Mouse (Mus musculus) heart, postnatal 0 days (tissue): Measurements from ENCODE around the gene Abcc4. TPM values are rescaled to one million over a fixed set of nuclear protein-coding genes. Genes with fewer than 3 reads are reported as not detected.
"Not testable (repeated sequence)": the region's sequence is repeated elsewhere in the genome, so short reads cannot be mapped to it uniquely, and the experiment has no call there.

Source experiments
- ATAC-seq: fragments of 200-750 bp; cut with Nextera tagmentation; 2 replicates; pipeline ENCODE4 v1.8.0; 2017; ENCODE audit warnings: low read depth, moderate number of reproducible peaks, moderate library complexity; ENCODE audit not compliant: insufficient read depth
- DNase-seq: peaks from one replicate; pipeline ENCODE4 v3.0.0-alpha.2; 2016; ENCODE audit warnings: low spot score
- H3K27ac ChIP-seq: fragments of 300-500 bp; sonication (generic); 2 replicates; pipeline ENCODE4 v1.5.1; 2014; ENCODE audit warnings: low read depth, mild to moderate bottlenecking
- H3K27me3 ChIP-seq: fragments of 300-500 bp; sonication (generic); 2 replicates; pipeline ENCODE4 v1.6.1; 2014; ENCODE audit warnings: low read length, mixed read lengths; ENCODE audit not compliant: control insufficient read depth, insufficient read depth
- H3K36me3 ChIP-seq: fragments of 300-500 bp; sonication (generic); replicated peaks from 2 replicates; pipeline ENCODE4 v1.6.1; 2014; ENCODE audit warnings: low read length, mixed read lengths; ENCODE audit not compliant: control insufficient read depth, insufficient read depth
- H3K4me1 ChIP-seq: fragments of 300-500 bp; sonication (generic); 2 replicates; pipeline ENCODE4 v1.6.1; 2014; ENCODE audit warnings: antibody characterized with exemption; ENCODE audit not compliant: control insufficient read depth, insufficient read depth
- H3K4me2 ChIP-seq: fragments of 300-500 bp; sonication (generic); 2 replicates; pipeline ENCODE4 v1.6.1; 2014; ENCODE audit warnings: low read depth, mild to moderate bottlenecking, low read length, moderate library complexity
- H3K4me3 ChIP-seq: fragments of 300-500 bp; sonication (generic); 2 replicates; pipeline ENCODE4 v1.5.1; 2014; ENCODE audit warnings: low read depth, low read length
- H3K9ac ChIP-seq: fragments of 300-500 bp; sonication (generic); replicated peaks from 2 replicates; pipeline ENCODE4 v1.6.1; 2014; ENCODE audit warnings: low read depth, low read length, mixed read lengths
- H3K9me3 ChIP-seq: fragments of 300-500 bp; sonication (generic); replicated peaks from 2 replicates; pipeline ENCODE4 v1.6.1; 2016; ENCODE audit warnings: low read length; ENCODE audit not compliant: control insufficient read depth
- CTCF ChIP-seq: IDR thresholded peaks from 2 replicates; pipeline ENCODE4 v1.5.1; 2016; ENCODE audit warnings: antibody characterized with exemption, control low read depth, low read depth
- EP300 ChIP-seq: IDR thresholded peaks from 2 replicates; pipeline ENCODE4 v1.6.1; 2016; ENCODE audit warnings: antibody characterized with exemption, low read depth
- WGBS: fragments of 180-500 bp; shearing (Covaris S2); extraction: QIAGEN DNeasy Blood & Tissue Kit; methylation state at CpG from one replicate; pipeline ENCODE4 v1.1.7; 2014; 5-methylcytosine and 5-hydroxymethylcytosine counted together
- polyA plus RNA-seq: library from polyadenylated mRNA; unstranded; fragments of >200 nt; fragmentation: Nextera tagmentation; extraction: Ambion mirVana; gene quantifications from 2 replicates; pipeline ENCODE4 v1.2.1, GENCODE M21; 2015
- total RNA-seq: library from RNA; depleted of rRNA; stranded (reverse); fragments of >200 nt; gene quantifications from 2 replicates; pipeline ENCODE4 v1.2.3, GENCODE M21; 2014; ENCODE audit warnings: low replicate concordance

The Abcc4 gene
- total and polyA plus RNA-seq, 2 experiments from 2014 or later: 0.83 to 2.0 TPM

- no peak overlapping the region for H3K9ac ChIP-seq
- no peaks in the 10 kb centered on the region for H3K9me3 ChIP-seq
- ATAC-seq: no peak
- H3K4me3 ChIP-seq: no peak overlapping the region
- no peaks in the 10 kb centered on the region for H3K36me3 ChIP-seq
- WGBS: 92% methylated on average over 2 of the region's 2 CpGs
- no peak overlapping the region for H3K4me2 ChIP-seq
- H3K4me1 ChIP-seq: no peaks in the 10 kb centered on the region
- TF ChIP-seq EP300: no peak
- no peak for TF ChIP-seq CTCF
- no peak overlapping the region for H3K27ac ChIP-seq
- no peak for DNase-seq
- no peaks in the 10 kb centered on the region for H3K27me3 ChIP-seq
These were observed 56.1 kb downstream of the Abcc4 start for GRCm38 (mm10) chr14:118649895-118650256.

- ATAC-seq: no peak
- WGBS: 50% methylated on average over 6 of the region's 7 CpGs
- Histone ChIP-seq H3K27me3 (no peaks in the 10 kb centered on the region), H3K9me3 (no peaks in the 10 kb centered on the region), H3K4me2 (no peak overlapping the region), H3K4me1 (no peaks in the 10 kb centered on the region), H3K9ac (no peak overlapping the region), H3K27ac (no peak overlapping the region), H3K4me3 (no peak overlapping the region), H3K36me3 (no peaks in the 10 kb centered on the region)
- no peak for TF ChIP-seq EP300
- no peak for TF ChIP-seq CTCF
- peak; percentile 6 for DNase-seq
These were observed 56.7 kb downstream of the Abcc4 start for GRCm38 (mm10) chr14:118649199-118649894.

- not testable (repeated sequence) for H3K4me2 ChIP-seq, H3K9me3 ChIP-seq, H3K4me1 ChIP-seq, H3K9ac ChIP-seq, H3K36me3 ChIP-seq, H3K4me3 ChIP-seq, H3K27ac ChIP-seq, DNase-seq, H3K27me3 ChIP-seq, ATAC-seq
- 74% methylated on average over 13 of the region's 13 CpGs for WGBS
These were observed 63.0 kb downstream of the Abcc4 start for GRCm38 (mm10) chr14:118642940-118643591.

- 51% methylated on average over 8 of the region's 8 CpGs for WGBS
- H3K4me1 ChIP-seq: no peaks in the 10 kb centered on the region
- DNase-seq (no peak), ATAC-seq (no peak)
- no peaks in the 10 kb centered on the region for H3K27me3 ChIP-seq
- no peak overlapping the region for H3K4me2 ChIP-seq
- H3K36me3 ChIP-seq: no peaks in the 10 kb centered on the region
- H3K9ac ChIP-seq: no peak overlapping the region
- TF ChIP-seq EP300 (no peak), CTCF (no peak)
- no peak overlapping the region for H3K27ac ChIP-seq
- H3K4me3 ChIP-seq: no peak overlapping the region
- H3K9me3 ChIP-seq: no peaks in the 10 kb centered on the region
These were observed 63.9 kb downstream of the Abcc4 start for GRCm38 (mm10) chr14:118642140-118642539.

GRCm38 (mm10) chr14:118638447-118639275 lies 67.4 kb downstream of the Abcc4 start:
- Histone ChIP-seq H3K4me1 (peaks cover 6% of the 10 kb centered on the region; the same call in 1 of the 2 replicates), H3K27me3 (no peaks in the 10 kb centered on the region), H3K36me3 (no peaks in the 10 kb centered on the region), H3K27ac (no peak overlapping the region), H3K9me3 (no peaks in the 10 kb centered on the region), H3K9ac (no peak overlapping the region), H3K4me3 (no peak overlapping the region), H3K4me2 (no peak overlapping the region)
- no peak for DNase-seq
- no peak for TF ChIP-seq EP300
- no peak for TF ChIP-seq CTCF
- 75% methylated on average over 25 of the region's 25 CpGs for WGBS
- ATAC-seq: no peak
